Mouse (Mus musculus) monocyte, adult 2 months (primary cell): ENCODE data around the gene Ccdc107.
A peak's percentile ranks its signal among the peaks of the same experiment; 100 is the strongest.
"Not testable (repeated sequence)": the region's sequence is repeated elsewhere in the genome, so short reads cannot be mapped to it uniquely, and the experiment has no call there.

Experiments
- DNase-seq, 2 experiments: peaks; one replicate each; pipeline ENCODE4 v3.0.0; 2022; ENCODE audit warnings: low spot score in 2 of 2, low read depth in 1 of 2

Ccdc107 gene

DNA sequence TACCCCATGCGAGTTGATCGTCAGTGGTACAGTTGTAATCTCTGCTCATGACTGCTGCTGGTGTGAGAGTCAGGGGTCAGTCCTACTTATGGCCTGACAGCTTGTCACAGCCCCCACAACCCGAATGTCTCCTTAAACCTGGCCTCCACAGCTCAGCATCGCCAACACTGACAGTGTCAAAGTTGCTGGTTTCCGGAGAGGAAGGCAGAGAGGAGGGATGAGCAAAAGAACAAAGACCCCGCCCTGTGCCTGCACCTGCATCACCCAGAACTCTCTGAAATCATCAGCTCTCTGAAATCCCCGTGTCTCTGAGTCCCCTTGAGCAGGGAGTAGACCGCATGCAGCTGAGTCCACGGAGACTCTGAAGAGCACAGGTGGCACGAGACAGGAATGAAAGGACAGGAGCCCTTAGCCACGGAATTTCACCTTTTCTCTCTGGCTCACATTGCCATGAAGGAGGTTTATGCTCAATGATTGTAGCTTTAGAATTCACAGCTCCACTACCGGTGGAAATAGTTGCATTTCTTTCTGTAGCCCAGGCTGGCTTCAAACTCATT lies 9.1 kb upstream of the Ccdc107 start, which contains the start of gene Sit1:
Sit1 (minus strand) TSS at position 200 of the 557 bp plus-strand sequence.
- no peak for DNase-seq

GRCm38 (mm10) chr4:43485666-43486065 lies 7.0 kb upstream of the Ccdc107 start:
- not testable (repeated sequence) for DNase-seq

DNA sequence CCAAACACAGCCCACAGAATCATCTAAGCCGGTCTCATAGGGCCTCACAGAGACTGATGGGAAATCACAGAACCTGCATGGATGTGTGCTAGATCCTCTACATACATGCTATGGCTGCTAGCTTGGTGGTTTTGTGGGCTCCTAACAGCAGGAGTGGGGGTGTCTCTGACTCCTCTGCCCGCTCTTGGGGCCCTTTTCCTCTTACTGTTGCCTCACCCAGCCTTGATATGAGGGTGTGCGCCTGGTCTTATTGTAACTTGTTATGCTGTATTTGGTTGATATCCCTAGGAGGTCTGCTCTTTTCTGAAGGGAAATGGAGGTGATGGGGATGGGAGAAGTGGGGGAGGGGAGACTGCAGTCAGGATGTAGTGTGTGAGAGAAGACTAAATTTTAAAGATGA lies 3.1 kb upstream of the Ccdc107 start:
- DNase-seq: no peak

GRCm38 (mm10) chr4:43490801-43491200 lies 1.9 kb upstream of the Ccdc107 start:
- DNase-seq: no peak

- no peak for DNase-seq
Measured at GRCm38 (mm10) chr4:43492101-43492820, 439 bp upstream of the Ccdc107 start.

- peak; percentile 79 to 92 for DNase-seq
Measured at GRCm38 (mm10) chr4:43493186-43493845, 616 bp downstream of the Ccdc107 start.

DNA sequence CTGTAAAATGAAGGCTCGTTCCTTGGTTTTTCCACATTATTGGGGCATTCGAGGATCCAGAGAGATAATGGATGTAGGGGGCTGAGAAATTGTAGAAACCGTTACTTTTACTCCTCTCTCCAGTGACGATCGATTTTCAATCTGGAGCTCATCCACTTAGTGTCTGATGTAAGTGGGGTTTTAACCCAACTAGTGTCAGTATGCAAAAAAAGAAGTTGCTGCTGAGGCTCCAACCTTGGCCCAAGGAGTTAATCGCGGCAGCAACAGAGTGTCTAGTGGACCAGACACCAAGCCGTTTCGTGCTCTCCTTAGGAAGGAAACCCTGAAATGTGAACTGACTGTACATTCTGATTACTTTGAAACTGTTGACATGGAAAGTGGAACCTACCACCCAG lies 1.1 kb downstream of the Ccdc107 start:
- DNase-seq: no peak

DNA sequence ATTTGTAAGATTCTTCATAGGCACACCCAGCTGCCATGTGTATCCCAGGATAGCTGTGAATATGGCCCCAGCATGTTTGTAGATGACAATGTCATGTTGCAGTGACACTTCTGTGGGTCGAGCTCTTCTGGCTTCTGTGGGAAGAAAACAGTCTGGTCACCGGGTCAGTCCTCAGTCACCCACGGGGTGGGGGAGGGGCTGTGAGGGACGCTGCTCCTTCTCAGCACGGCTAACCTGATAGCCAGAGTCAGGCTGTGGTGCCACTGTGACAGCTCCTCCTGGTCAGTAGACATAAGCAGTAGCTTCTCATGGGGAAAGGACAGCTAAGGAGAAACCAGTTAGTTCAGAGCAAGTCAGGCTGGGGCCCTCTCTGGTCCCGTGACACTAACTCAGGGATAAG lies 3.9 kb downstream of the Ccdc107 start:
- no peak for DNase-seq

- no peak for DNase-seq
Measured at GRCm38 (mm10) chr4:43497405-43497804, 4.7 kb downstream of the Ccdc107 start.

- no peak for DNase-seq
Measured at GRCm38 (mm10) chr4:43497946-43498345, 5.2 kb downstream of the Ccdc107 start.

DNA sequence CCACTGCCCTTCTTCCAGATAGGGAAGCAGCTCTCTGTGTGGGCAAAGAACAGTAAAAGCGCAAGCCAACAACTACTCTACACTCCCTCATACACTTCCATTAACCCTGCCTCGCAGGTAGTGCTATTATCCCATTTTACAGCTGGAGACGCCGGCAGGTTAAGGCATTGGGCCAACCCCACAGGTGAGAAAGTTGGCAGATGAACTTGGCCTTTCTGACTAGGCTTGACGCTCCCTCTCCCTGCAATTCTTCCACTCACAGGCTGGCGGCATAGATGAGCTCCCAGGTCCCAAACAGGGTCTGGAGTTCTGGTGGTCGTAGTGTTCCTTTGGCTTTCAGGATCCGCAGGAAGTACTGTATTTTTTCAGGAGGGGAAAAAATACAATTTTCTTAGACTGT lies 6.3 kb downstream of the Ccdc107 start:
- no peak for DNase-seq

DNA sequence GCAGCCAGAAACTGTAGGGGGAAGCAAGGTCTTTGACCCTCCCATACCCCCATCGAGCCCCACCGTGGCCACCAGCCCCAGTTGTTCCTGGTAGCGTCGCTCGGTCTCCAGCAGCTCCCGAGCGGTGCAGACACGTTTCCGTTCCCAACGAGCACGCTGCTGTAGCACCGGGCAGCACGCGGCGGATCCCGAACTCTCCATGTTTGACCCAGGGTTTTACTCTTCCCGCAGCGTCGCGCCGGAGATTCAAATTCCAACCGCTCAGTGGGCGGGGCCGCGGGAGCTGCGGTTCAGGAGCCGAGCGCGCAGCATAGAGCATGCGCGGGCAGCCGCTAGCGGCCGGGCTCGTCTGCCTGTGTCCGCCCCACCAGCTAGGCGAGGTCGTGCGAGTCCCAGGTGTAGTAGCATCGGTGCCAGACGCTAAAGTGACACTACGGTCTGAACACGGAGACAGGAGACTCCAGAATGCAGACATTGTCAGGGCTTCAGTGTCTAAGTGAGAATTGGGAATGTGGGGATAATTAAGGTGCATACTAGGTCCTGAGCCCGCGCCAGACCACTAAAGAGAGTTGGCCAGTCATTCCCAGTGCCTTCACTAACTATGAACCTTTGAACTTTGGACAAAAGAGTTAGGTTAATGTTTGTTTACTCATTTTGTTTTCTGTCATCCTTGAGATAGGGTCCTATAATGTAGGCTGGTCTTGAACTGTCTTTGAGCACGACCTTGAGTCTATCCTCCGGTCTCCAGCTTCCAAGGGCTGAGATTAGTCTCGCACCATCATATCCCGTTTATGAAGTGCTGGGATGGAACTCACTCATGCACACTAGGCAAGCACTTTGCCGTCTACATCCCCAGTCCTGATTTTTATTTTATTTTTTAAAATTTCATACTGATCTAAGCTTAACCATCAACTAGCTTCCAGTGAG lies 7.0 kb downstream of the Ccdc107 start, which contains the start of gene Arhgef39:
Arhgef39 (minus strand) TSS at position 289 of the 927 bp plus-strand sequence.
- peak; percentile 43 to 66 for DNase-seq

DNA sequence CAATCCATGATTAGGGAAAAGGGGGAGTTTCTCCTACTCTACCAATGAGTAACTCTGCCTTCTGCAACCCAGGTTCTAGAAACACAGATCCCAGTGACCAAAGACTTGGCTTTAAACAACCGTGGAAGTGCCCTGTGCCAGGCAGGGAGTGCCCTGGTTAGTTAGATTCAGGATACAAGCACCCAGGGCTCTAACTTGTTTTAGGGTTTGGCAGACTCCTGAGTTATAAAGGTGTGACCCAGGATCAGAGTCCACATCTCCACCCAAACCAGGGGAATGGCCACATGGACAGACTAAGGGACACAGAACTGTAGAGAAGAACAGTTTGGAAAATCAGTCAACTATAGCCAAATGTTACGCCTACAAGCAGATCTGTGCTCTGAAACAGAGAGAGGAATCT lies 10.3 kb downstream of the Ccdc107 start:
- DNase-seq: no peak

GRCm38 (mm10) chr4:43503506-43503905 lies 10.8 kb downstream of the Ccdc107 start:
- DNase-seq: no peak

GRCm38 (mm10) chr4:43504269-43504668 lies 11.6 kb downstream of the Ccdc107 start:
- DNase-seq: no peak

- DNase-seq: no peak
Measured at GRCm38 (mm10) chr4:43506074-43506473, 13.4 kb downstream of the Ccdc107 start.

- no peak for DNase-seq
Measured at GRCm38 (mm10) chr4:43506536-43507185, 14.0 kb downstream of the Ccdc107 start, which contains the start of gene Car9. Car9 (plus strand) TSS chr4:43506966.

DNA sequence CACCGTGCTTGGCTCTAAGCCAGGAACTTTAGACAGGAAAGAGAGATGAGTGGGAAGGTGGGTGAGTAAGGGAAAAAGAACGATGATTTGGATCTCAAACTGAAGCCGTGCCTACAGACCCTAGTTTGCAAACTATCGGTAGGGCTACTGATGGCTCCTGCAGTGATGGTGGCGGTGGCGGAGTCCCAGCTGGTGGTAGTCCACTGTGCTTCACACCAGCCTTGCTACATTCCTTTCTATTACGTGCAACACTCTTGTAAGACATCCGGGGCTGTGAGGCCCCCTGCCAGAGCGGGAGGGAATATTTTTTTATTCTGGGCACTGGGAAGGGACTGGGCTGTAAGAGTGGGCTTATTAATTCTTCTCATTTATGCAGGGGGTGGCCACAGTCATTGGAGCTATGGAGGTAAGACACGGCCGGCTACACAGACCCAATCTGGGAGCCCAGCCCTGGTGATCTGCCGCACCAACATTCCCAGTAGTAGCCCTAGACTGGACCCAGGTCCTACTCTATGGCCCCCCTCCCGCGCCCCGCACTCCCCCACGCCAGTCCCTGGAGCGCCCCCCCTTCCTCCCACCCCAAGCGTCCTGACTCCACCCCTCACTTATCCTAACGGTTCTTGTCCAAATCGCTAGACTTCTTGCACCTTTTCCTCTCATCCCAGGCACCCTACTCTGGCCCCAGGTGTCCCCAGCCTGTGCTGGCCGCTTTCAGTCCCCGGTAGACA lies 15.4 kb downstream of the Ccdc107 start:
- DNase-seq: no peak

GRCm38 (mm10) chr4:43508666-43508997 lies 15.9 kb downstream of the Ccdc107 start:
- peak in 1 of 2 experiments; percentile 61 for DNase-seq

DNA sequence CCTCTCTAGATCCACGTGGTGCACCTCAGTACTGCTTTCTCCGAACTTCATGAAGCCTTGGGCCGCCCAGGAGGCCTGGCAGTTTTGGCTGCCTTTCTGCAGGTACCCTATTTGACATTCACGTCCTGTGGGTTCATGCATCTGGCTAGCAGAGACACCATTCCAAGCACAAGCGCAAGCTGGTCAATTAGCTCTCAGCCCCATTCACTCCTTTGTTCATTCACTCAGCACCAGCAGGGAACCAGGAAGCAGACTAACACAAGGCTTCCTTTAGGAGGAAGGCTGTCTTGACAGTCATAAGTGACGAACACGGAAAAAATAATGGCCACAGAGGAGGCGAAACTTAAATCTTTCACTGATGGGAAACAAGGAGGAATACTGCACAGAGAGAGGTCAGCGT lies 16.4 kb downstream of the Ccdc107 start:
- no peak for DNase-seq
